Mouse (Mus musculus): Measurements from ENCODE around the gene Olfr392.

The Olfr392 gene

GRCm38 (mm10) chr11:73816949-73817348 lies at the start of gene Olfr392:
TSS of gene Olfr392 (minus strand) at chr11:73817049.
- no peak for DNase-seq

GRCm38 (mm10) chr11:73851354-73851753 lies 34.5 kb upstream of the Olfr392 start, which contains the start of gene Olfr393:
TSS of gene Olfr393 (minus strand) at chr11:73851454.
- no peak for DNase-seq

DNA sequence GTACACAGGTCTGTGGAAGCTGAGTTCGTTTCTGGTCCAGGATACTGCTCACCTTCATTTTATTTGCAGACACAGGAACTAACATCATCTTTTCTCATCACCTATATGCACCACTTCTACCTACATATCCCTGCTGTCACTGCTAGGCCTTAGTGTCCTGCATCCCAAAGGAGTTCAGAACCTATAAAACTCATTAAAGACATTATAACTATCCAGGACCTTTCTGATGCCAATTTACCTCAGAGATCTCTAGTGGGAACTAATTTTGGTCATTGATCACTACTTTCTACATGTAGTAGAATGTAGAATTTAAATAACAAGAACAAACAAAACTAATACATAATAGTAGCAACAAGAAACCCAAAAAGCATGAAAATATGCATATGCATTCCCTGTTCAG lies 13.9 kb downstream of the Olfr392 start, which contains the start of gene Olfr391-ps:
TSS of gene Olfr391-ps (minus strand) at position 101 of the 400 bp plus-strand sequence.
- no peak for DNase-seq

DNA sequence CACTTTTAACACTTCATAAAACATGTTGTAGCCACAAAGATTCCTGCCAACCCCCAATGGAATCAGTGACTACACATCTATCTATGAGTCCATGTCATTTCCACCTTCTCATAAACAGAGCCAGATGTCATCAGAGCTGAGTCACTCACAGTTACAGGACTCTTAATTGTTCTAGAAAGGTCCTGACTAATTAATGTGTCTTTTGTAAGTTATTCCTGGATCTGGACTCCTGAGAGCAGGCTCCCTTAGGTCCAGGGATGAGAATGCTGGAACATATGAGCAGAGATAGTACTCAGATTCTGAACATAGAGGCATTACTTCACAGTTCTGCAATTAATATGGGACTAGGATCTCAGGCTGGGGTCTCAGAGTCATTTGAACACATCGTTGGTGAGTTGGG lies 34.2 kb downstream of the Olfr392 start, which contains the start of gene Olfr390:
TSS of gene Olfr390 (plus strand) at position 301 of the 400 bp plus-strand sequence.
- no peak for DNase-seq

DNA sequence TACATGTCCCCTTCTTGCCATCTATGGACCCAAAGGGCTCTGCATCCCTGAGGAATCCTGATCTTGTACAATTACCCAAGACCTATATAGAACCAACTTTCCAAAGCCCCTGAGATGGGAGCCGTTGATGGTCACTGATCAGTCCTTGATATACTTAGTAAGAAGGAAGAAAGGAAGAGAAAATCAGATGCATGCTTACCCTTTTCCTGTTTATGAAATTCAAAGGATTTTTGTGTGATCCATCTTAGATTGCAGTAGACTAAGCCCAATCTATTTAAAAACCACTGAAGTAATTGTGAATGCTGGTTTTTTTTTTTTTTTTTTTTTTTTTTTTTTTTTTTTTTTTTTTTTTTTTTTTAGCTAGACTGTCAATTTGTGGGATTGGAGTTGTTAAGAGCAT lies 36.2 kb downstream of the Olfr392 start, which contains the start of gene Olfr389:
TSS of gene Olfr389 (minus strand) at position 101 of the 400 bp plus-strand sequence.
- DNase-seq, result no peak

Measured in retina, postnatal 1 day (tissue).